Mouse (Mus musculus) kidney, adult 2 months (tissue): ENCODE data around the gene Tsnax. TPM values are rescaled to one million over a fixed set of nuclear protein-coding genes. Genes with fewer than 3 reads are reported as not detected.

Source experiments
- DNase-seq: peaks from one replicate; pipeline ENCODE4 v3.0.0; 2021
- H3K27ac ChIP-seq: fragments of 200-500 bp; 2 replicates; pipeline ENCODE4 v1.5.1; 2012; ENCODE audit warnings: low read depth, low read length, control low read depth, inconsistent platforms; ENCODE audit not compliant: insufficient read depth
- H3K27me3 ChIP-seq: fragments of 200-500 bp; replicated peaks from 2 replicates; pipeline ENCODE4 v1.6.1; 2012; ENCODE audit warnings: mild to moderate bottlenecking, moderate library complexity, low read length, inconsistent platforms; ENCODE audit not compliant: control insufficient read depth, insufficient read depth
- H3K36me3 ChIP-seq: fragments of 200-500 bp; 2 replicates; pipeline ENCODE4 v1.6.1; 2012; ENCODE audit warnings: mild to moderate bottlenecking, moderate library complexity, low read length, inconsistent platforms; ENCODE audit not compliant: control insufficient read depth, insufficient read depth
- H3K4me1 ChIP-seq: fragments of 200-500 bp; 2 replicates; pipeline ENCODE4 v1.6.1; 2011; ENCODE audit warnings: low read length; ENCODE audit not compliant: control insufficient read depth, insufficient read depth
- H3K4me3 ChIP-seq: fragments of 200-500 bp; 2 replicates; pipeline ENCODE4 v1.5.1; 2011; ENCODE audit warnings: mild to moderate bottlenecking, low read depth, low read length, control low read depth; ENCODE audit not compliant: insufficient read depth
- CTCF ChIP-seq: fragments of 200-500 bp; conservative IDR thresholded peaks from 2 replicates; pipeline ENCODE4 v1.5.1; 2011; ENCODE audit warnings: low read depth, mild to moderate bottlenecking, control low read depth, low read length, moderate library complexity, mixed read lengths; ENCODE audit not compliant: insufficient read depth, insufficient read length
- POLR2A ChIP-seq: fragments of 200-500 bp; IDR thresholded peaks from one replicate; pipeline ENCODE4 v1.6.1; 2011; ENCODE audit warnings: low read depth, low read length, control low read depth
- WGBS: fragments of 180-500 bp; shearing (Covaris S2); methylation state at CpG from one replicate; pipeline ENCODE4 v1.1.7; 2018; 5-methylcytosine and 5-hydroxymethylcytosine counted together
- polyA plus RNA-seq: library from polyadenylated mRNA; depleted of rRNA; stranded (reverse); fragments of >200 nt; gene quantifications from 2 replicates; pipeline ENCODE4 v1.2.3, GENCODE M21; 2012

The Tsnax gene
- polyA plus RNA-seq, 1 experiment = 37.8 TPM

DNA sequence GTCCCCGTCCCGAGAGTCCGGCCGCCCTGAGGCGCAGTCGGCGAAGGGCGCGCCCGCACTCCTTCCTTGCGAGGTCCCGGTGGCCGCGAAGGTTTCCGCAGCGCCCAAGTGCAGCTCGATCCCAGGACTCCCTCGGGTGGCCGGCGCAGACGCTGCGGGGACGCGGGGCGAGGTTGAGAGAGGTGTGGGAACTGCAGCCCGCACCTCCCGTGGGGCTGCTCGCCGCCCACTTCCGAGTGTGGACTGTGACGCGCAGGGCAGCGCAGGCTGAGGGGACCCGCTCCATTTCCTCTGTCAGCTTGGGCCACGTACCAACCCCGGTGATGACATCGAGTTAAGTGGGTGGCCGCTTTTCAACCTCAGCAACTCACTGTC is 41.6 kb downstream of the Tsnax start:
- peak; percentile 49 for DNase-seq
- Histone ChIP-seq H3K36me3 (no peaks in the 10 kb centered on the region), H3K4me3 (peak overlapping the region; percentile 72), H3K27ac (peak overlapping the region; percentile 30), H3K27me3 (peaks cover 2% of the 10 kb centered on the region), H3K4me1 (no peaks in the 10 kb centered on the region)
- under 1% methylated on average over 38 of the region's 38 CpGs for WGBS
- TF ChIP-seq CTCF (no peak), POLR2A (no peak)

DNA sequence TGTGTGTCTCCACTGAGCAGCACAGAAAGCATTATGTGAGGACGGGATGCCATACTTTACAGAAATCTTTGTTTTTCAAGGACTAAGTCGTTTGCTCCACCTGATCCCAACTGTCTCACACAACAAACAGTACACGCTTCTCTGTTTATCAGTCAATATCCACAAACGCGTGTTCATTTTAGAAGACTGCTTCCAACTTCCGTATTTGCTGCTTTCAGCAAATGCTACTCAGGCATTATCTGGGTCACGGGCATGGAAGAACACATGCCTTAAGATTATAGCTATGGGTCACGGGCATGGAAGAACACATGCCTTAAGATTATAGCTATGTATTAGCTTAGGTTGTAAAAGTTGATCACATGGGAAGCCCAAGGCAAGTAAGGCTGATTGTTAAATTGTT is 48.1 kb downstream of the Tsnax start:
- H3K4me1 ChIP-seq = no peaks in the 10 kb centered on the region
- no peaks in the 10 kb centered on the region for H3K27me3 ChIP-seq
- no peaks in the 10 kb centered on the region for H3K36me3 ChIP-seq
- no peak overlapping the region for H3K27ac ChIP-seq
- DNase-seq = no peak
- TF ChIP-seq POLR2A (no peak), CTCF (no peak)
- no peak overlapping the region for H3K4me3 ChIP-seq
- WGBS = 84% methylated on average over 8 of the region's 8 CpGs

DNA sequence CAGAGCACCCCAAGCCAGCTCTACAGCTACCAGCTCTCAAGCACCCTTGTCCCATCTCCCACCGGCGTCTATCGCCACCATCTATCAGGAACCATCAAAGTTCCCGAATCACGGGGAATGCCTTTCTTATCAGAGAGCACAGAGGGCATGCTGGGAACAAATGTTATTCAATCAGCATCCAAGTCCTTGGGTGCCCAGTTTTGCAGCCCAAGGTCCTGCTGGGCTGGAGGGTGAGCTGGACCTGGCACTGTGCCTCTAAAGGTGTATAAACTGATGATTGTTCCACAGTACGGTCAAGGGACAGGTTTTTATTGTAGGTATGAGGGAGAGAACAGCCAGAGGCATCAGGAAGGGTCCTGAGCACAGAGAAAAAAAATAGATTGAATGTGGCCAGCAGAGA is 52.8 kb downstream of the Tsnax start:
- no peak for DNase-seq
- Histone ChIP-seq H3K4me1 (no peaks in the 10 kb centered on the region), H3K4me3 (no peak overlapping the region), H3K27me3 (no peaks in the 10 kb centered on the region), H3K27ac (no peak overlapping the region), H3K36me3 (no peaks in the 10 kb centered on the region)
- WGBS = 80% methylated on average over 6 of the region's 6 CpGs
- TF ChIP-seq CTCF (no peak), POLR2A (no peak)

DNA sequence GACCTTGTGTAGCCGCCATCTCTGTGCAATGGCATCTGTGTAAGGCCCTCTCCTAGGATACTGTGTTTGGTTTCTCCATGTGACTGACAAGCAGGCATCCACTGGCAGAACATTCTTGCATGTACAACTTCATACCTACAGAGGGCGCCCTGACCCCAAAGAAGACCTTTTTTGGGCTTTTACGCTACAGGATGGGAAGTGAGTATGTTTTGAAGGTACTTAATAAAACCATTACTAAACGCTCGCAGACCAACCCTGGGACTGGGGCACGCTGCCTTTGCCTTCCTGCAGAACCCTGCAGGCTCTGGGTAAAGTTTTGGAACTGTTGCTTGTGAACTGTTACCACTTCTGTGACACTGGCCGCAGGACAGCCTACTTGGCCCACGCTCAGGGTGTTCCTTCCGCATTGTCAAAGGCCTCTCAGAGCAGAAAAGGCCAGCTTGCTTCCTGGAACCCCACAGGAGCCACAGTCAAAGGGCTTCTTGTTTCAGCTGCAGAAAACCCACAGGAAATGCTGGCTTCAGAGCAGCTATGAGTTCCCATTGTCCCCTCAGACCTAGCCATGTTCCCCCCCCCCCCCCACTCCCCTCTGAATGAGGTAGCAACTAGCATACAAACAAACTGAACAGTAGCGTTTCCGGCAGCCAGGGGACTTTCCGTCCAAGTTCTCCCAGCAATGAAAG is 54.3 kb downstream of the Tsnax start:
- WGBS = 32% methylated on average over 12 of the region's 12 CpGs
- H3K4me3 ChIP-seq = no peak overlapping the region
- no peaks in the 10 kb centered on the region for H3K27me3 ChIP-seq
- no peaks in the 10 kb centered on the region for H3K4me1 ChIP-seq
- H3K36me3 ChIP-seq = no peaks in the 10 kb centered on the region
- TF ChIP-seq CTCF (peak; percentile 55), POLR2A (no peak)
- H3K27ac ChIP-seq = peak overlapping the region; percentile 85
- peak; percentile 86 for DNase-seq

DNA sequence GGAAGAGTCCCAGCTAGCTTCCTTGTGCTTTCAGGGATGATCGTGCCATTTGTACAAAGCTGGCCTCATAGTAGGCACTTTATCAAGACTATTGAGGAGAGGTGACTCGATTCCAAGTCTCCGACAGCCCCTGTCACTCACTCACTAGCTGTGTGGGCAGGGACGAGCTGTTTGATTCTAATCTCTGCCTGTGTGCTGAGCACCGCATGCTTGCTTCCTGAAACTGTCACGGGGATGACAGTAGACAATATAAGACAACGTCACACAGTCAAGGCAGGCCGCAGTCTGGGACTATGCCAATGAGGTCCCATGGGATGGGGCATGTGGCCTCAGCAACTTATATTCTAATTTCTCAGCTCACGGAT is 54.8 kb downstream of the Tsnax start:
- no peak overlapping the region for H3K4me3 ChIP-seq
- H3K27me3 ChIP-seq = no peaks in the 10 kb centered on the region

DNA sequence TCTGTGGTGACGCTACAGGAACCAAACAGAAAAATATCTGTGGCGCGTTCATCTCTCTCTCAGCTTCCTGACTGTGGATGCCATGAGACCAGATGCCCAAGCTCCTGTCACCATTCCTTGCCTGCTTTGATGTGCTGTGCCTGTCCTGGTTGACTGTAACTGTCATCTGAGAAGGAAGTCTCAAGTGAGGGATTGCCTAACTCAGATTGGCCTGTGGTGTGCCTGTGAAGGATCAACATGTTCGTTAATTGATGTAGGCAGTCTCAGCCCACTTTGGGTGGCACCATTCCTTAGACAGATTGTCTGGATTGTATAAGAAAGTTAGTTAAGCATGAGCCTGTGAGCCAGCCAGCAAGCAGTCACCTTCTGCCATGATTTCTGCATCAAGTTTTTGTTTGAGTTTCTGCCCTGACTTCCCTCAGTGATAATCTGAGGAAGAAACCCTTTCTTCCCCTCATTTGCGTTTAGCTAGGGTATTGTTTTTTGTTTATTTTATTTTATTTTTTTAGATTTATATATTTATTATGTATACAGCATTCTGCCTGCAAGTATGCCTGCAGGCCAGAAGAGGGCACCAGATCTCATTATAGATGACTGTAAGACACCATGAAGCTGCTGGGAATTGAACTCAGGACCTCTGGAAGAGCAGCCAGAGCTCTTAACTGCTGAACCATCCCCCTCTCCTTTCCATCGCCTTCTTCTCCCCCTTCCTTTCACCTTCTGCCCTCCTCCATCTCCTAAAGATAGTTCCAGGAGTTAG is 55.5 kb downstream of the Tsnax start:
- TF ChIP-seq POLR2A (no peak), CTCF (0 out of 2 replicates have a peak, but pooled peaks have one; percentile 3)
- 78% methylated on average over 6 of the region's 6 CpGs for WGBS
- no peak for DNase-seq
- Histone ChIP-seq H3K27me3 (no peaks in the 10 kb centered on the region), H3K36me3 (no peaks in the 10 kb centered on the region), H3K4me3 (no peak overlapping the region), H3K4me1 (no peaks in the 10 kb centered on the region), H3K27ac (peak overlapping the region; percentile 85; the same call in 1 of the 2 replicates)

More for the DNA sequence above, 54.8 kb downstream of the Tsnax start:
- no peaks in the 10 kb centered on the region for H3K36me3 ChIP-seq
- TF ChIP-seq POLR2A (no peak), CTCF (no peak)
- peak overlapping the region; percentile 85 for H3K27ac ChIP-seq
- no peaks in the 10 kb centered on the region for H3K4me1 ChIP-seq
- 57% methylated on average over 9 of the region's 9 CpGs for WGBS
- DNase-seq = peak; percentile 69

DNA sequence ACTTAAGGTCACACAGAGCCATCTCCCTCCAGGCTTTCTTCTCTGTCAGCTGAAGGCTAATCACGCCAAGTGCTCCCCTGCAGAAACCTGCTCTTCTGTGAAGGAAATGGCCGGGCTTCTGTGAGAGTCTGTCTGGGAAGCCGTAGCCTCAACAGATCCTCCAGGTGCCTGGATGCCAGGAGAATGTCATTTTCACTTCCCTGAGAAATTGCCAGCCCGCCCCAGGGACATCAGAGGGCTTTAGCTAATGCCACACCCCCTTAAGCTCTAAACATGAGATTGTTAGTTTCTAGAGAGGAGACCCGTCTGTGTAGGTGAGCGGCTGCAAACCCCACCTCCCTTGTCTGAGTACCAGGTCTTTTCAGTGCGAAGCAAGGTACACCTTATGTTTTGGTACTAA is 56.5 kb downstream of the Tsnax start:
- TF ChIP-seq CTCF (no peak), POLR2A (no peak)
- no peak for DNase-seq
- Histone ChIP-seq H3K4me1 (no peaks in the 10 kb centered on the region), H3K27me3 (no peaks in the 10 kb centered on the region), H3K27ac (no peak overlapping the region), H3K4me3 (no peak overlapping the region), H3K36me3 (no peaks in the 10 kb centered on the region)
- WGBS = 78% methylated on average over 7 of the region's 7 CpGs
